Mouse (Mus musculus) cerebellum, postnatal 4 days (tissue): Measurements from ENCODE around the gene Bub1.
A peak's percentile ranks its signal among the peaks of the same experiment; 100 is the strongest.

Source experiments
- DNase-seq, 2 experiments: peaks; one replicate each; pipeline ENCODE4 v3.0.0; 2022; ENCODE audit warnings: low spot score in 2 of 2, mixed read lengths in 1 of 2

The Bub1 gene

DNA sequence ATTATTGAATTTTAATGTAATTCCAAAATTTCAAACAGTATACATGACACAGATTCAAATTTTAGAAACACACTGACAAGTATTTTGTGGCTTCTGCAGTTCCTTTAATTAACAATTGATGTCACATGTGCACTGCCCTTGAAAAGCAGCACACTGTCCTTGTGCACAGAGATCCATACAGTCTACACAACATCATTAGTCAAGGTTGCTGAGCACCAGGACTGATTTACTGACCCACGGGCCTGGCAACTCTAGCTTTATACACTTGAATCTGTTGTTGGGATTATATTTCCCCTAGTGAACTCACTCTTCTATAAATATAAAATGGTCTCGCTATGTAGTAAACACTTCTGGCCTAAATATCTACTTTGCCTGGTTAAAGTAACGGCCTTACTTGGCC is 56.7 kb downstream of the Bub1 start:
- no peak for DNase-seq

DNA sequence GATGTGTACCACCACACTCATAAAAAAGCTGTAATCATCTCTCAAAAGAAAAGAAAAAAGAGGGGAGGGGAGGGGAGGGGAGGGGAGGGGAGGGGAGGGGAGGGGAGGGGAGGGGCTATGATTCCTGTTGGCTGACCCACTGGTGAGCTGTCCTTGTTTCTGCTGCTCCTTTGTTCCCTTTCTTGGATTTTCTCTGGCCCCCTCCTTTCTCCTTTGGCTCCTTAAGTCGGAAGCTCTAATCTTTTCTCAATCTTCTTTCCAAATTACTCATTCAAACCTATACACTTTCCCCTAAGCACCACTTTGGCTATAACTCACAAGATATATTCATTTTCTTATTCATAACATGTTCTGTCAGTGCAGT is 57.1 kb downstream of the Bub1 start:
- no peak for DNase-seq

DNA sequence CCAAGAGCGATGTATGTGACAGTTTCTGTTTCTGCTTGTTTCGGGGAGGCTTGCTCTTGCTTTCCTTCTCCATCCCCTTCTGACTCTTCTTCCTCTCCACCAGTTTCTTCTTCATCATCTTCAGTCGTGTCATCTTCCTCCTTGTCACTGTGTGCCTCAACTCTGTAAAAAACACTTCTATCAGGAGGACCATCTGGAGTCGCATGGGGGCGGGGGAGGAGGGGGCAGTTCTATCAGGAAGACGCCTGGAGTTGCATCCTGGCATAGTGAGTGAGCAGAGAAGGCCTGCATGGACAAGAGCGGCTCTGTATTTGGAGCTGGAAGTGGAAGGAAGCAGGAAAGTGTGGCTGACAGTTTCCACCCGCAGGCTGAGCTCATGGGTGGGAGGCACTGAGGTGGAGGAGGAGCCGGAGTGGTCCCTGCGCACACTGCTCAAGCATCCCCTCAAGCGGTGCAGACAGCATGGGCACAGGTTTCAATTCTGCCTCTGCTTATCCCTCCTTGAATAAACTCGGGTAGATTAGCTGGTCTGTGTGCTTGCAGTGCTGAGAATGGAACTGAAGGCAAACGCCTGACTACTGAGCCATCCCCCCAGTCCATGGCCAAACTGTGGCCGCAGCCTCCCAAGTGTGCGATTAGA is 57.6 kb downstream of the Bub1 start:
- no peak for DNase-seq

DNA sequence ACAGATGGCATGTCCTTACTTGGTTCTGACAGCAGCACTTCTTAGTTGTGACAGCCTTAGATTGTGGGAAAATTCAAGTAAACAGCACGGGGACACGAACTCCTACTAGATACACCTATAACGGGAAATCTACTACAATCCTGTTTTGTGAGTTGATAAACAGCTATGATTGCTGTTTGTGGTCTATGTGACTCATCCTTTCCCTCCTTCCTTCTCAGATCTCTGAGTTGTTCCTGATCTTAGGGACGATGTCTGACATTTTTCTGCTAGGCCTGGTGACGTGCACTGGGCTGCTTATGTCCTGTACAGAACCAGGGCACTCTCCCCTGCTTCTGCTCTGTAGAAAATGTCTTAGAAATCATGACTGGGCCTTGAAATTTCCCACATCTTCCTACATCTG is 70.1 kb downstream of the Bub1 start:
- DNase-seq = no peak

DNA sequence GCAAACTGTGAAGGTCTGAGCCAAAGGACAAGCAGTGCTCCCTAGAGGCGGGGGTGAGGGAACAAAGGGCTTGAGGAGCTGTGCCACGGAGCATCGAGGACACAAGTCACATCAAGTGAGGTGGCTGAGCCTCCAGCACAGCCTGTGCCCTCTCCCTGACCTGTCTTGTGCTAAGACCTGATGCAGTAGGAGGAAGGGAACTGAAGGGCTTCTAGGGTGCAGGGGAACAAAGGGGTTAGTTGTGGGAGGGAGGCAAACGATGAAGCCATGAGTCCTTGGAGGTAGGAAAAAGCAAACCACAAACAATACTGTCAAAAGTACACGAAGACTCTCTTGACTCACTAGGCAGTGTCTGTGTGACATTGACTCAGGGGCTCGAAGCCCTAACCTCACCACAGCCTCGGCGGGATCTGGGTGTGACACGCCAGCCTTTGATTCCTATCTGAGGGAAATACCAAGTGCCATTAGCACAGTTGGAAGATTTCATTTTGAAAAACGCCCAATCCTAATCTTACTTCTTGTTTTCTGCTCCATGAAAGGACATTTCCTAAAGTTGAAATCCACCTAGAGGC is 71.2 kb downstream of the Bub1 start:
- DNase-seq = no peak

DNA sequence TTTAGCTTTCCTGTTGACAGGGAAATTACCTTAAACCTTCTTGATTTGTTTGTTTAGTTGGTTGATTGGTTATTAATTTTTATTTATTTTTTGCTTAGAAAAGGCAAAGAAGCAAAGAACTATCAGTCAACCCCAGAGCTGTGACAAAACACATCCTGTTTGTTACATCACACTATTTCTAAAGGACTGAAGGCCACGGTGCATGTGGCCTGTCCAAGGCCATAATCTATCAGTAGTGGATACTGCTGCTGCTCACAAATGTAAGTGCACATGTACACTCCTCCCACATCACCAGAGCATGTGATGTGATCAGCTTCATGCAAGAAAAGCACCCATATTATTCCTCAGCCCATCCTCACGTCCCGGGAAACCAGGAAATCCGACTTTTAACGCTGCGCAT is 71.7 kb downstream of the Bub1 start:
- DNase-seq = no peak

DNA sequence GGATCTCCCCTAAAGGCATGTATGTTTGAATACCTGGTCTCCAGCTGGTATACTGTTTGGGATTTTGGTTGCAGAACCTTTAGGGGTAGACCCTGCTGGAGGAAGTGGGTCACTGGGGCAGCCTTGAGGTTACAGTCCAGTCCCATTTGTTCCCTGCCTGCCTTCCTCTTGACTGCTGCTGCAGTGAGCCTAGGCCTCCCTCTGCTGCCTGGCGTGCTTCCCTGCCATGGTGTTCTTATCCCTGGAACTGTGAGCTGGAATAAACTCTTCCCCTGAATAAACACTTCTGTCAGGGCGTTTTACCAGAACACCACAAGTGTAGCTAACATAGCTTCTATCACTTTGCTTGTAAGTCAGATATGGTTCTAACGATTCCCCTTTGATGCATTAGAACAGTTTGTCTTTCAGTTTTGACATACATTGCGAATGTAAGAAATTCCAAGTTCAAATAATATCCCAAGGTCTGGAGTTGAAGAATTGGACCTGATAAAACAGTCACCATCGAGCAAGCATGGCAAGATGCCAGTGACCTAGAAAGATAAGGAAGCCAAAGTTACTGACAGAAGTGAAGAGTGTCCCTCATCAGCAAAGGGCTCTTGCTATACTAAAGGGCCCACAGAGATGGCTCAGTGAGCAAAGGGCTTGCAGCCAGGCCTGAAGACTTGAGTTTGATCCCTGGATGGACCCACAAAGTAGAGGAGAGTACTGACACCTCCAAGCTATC is 72.3 kb downstream of the Bub1 start:
- no peak for DNase-seq

DNA sequence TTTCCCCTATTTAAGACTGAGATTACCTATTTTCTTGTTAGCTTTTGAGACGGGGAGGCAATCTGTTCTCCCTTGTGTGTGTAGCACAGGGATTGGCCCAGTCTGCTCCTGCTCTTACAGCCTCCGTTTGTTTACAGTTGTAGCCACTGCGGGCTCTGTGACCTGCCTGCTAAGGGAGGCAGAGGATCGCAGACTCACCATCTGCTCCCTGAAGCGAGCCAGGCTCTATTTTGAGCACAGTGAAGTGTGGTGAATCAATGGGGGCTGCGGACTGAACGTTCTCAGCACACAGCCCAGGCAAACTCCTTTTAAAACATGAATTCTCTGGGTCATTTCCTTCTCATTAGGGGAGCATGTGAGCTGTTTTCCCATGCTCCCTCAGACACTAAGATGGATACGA is 74.5 kb downstream of the Bub1 start:
- DNase-seq = peak in 1 of 2 experiments; percentile 42

DNA sequence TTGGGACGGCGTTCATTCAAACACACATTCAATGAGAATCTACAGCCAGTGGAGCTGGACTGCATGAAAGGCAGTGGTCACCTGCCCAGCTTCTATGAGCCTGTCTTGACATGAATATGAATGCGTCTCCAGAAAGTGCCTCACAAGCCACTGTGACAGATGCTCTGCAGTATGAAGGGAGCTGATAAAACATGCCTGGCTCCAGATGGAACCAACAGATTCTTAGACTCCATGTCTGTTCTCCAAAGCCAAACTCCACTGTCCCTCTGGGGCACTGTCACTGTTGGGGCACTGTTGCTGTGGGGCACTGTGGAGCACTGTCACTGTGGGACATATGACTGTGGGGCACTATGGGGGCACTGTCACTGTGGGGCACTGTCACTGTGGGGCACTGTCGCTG is 77.6 kb downstream of the Bub1 start:
- DNase-seq = no peak

DNA sequence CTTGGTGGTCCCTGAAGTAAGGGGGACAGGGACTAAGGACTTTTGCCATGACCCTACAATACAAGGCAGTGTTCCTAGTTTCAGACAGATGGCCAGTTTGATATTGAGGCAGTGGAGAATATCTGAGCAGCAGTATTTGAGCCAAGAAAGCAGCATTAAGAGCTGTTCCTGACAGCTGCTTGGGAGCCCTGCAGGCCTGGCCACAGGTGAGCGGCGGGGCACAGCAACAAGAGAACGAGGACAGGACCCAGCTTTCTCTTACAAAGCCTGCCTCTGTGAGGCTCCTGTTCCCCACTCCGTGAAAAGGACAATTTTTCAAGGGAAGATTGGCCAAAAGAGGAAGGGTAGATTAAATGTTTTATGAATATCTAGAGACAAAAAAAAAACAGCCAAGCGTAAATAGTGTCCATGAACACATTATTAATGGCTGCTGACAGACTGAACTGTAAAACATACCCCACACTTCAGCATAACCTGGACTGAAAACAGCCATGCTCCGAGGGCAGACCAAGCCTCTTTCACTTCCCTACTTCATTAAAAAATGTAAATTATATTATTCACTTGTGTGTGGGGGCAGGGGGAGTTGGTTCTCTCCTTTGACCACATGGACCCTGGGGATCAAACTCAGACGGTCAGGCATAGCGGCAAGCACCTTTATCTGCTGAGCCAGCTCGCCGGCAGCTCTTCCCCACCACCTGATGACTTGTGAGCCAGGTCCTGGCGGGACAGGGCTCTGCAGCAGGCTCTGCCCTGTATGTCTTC is 79.6 kb downstream of the Bub1 start:
- DNase-seq = no peak
